Mouse (Mus musculus) mouse embryonic stem cell (cell line): ENCODE results near the gene Slc13a5.

ENCODE experiments used
- in situ Hi-C, 2 experiments: fragments of 300-500 bp; cut with MboI; formaldehyde crosslinking; loops; 1 replicate in 1 of 2; 3 replicates in 1 of 2; pipeline ENCODE4 v1.14.3; 2019 to 2020; ENCODE audit warnings: low sequenced_read_pairs in 2 of 2, low pct_unique_long_range_greater_than_20kb in 1 of 2, mixed read lengths in 1 of 2; ENCODE audit not compliant: unreplicated experiment in 1 of 2

The Slc13a5 gene

GRCm38 (mm10) chr11:72271761-72272160 lies 4.7 kb upstream of the Slc13a5 start:
- in situ Hi-C loops: no loop called here

- in situ Hi-C loops: no loop called here
These were observed 639 bp downstream of the Slc13a5 start for GRCm38 (mm10) chr11:72266207-72266959.

- in situ Hi-C loops: no loop called here
These were observed 1.5 kb downstream of the Slc13a5 start for GRCm38 (mm10) chr11:72265483-72265882.

DNA sequence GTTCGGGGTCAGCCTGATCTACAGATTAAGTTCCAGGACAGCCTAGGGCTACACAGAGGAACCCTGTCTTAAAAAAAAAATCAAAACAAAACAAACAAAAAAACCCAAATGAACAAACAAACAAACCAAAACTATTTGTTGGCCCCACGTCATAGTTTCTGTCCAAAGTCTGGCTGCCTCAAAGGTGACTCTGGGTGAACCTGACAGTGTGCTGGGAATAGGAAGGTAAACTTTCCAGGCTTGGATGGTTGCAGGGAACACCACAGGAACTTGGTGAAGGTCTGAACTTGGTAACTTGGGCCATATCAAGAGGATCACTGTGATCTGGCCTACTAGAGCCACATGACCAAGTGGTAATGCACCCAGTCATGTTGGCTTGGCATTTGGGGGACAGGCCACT lies 10.6 kb downstream of the Slc13a5 start:
- in situ Hi-C loops: no loop called here

DNA sequence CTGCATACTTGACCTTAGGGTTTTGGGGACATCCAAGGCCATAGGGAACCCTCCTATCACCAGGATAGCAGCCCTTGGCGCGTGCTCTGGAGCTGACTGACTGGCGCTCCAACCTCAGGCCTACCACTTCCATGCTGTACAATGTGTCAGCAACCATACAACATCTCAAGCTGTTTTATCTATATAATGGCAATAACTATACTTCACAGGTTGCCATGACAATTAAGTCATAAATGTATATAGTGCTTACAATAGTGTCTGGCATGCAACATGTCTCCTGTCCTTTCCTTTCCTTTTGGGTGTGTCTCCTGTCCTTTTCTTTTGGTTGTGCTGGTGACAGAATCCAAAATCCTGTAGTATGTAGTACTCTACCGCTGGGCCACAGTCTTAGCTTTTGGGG lies 11.4 kb downstream of the Slc13a5 start:
- in situ Hi-C loops: no loop called here

GRCm38 (mm10) chr11:72245196-72245753 lies 21.7 kb downstream of the Slc13a5 start:
- in situ Hi-C loops: no loop called here

GRCm38 (mm10) chr11:72240062-72240860 lies 26.8 kb downstream of the Slc13a5 start:
- in situ Hi-C loops: no loop called here

GRCm38 (mm10) chr11:72234013-72234412 lies 33.0 kb downstream of the Slc13a5 start:
- in situ Hi-C loops: loop anchor here in 1 of 2 experiments (5.0 kb wide), 2 partner anchors 88 to 208 kb away; partner anchors contain the start of gene Mybbp1a

- in situ Hi-C loops: loop anchor here in 1 of 2 experiments (5.0 kb wide), 2 partner anchors 89 to 209 kb away; partner anchors contain the start of gene Mybbp1a
These were observed 34.0 kb downstream of the Slc13a5 start for GRCm38 (mm10) chr11:72232991-72233390.

GRCm38 (mm10) chr11:72232068-72232467 lies 35.0 kb downstream of the Slc13a5 start:
- in situ Hi-C loops: loop anchor here in 1 of 2 experiments (5.0 kb wide), 2 partner anchors 90 to 210 kb away; partner anchors contain the start of gene Mybbp1a

GRCm38 (mm10) chr11:72228513-72228912 lies 38.5 kb downstream of the Slc13a5 start:
- in situ Hi-C loops: loop anchor here in 1 of 2 experiments (10.0 kb wide), 1 partner anchor 116 kb away; no protein-coding TSS in a partner anchor

DNA sequence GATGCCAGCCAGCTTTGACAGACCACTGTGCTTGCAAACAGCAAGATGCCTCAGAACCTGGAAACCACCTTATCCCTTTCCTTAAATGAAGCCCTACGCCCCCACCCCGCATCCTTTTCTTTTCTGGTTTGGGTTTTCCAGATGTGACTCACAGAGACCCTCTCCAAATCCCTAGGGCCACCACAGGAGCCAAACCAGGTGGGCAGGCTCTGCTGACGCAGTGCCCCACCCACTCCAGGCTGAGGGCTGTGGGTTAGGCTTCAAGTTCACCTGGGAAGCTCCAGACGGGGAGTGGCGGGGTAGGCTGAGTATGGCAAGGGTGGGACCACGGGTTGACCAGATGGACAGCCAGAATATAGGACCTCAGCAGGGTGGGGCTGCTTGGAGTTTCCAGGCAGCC lies 40.1 kb downstream of the Slc13a5 start:
- in situ Hi-C loops: loop anchor here in 1 of 2 experiments (10.0 kb wide), 1 partner anchor 118 kb away; no protein-coding TSS in a partner anchor

GRCm38 (mm10) chr11:72226020-72226791 lies 40.8 kb downstream of the Slc13a5 start:
- in situ Hi-C loops: loop anchor here in 1 of 2 experiments (10.0 kb wide), 1 partner anchor 119 kb away; no protein-coding TSS in a partner anchor

- in situ Hi-C loops: loop anchor here in 1 of 2 experiments (10.0 kb wide), 1 partner anchor 120 kb away; no protein-coding TSS in a partner anchor
These were observed 42.2 kb downstream of the Slc13a5 start for GRCm38 (mm10) chr11:72224865-72225264.

DNA sequence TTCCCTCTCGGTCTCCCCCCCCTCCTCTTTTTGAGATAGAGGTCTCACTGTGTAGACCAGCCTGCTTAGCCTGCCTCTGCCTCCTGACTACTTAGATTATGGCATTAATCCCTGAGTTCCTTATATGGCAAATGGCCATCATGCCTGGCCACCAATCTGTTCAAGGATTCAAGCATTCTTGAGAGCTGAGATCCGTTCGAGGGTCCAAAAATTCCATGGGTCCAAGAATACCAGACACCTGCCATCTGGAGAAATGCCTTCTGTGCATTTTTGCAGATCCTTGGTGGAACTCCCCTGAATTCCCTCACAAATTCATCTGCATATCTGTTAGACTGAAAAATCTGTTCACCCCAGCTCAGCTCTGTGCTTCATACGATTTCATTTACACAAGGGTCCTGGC lies 43.6 kb downstream of the Slc13a5 start:
- in situ Hi-C loops: loop anchor here in 1 of 2 experiments (10.0 kb wide), 1 partner anchor 121 kb away; no protein-coding TSS in a partner anchor

- in situ Hi-C loops: loop anchor here in 1 of 2 experiments (10.0 kb wide), 1 partner anchor 124 kb away; no protein-coding TSS in a partner anchor
These were observed 45.7 kb downstream of the Slc13a5 start for GRCm38 (mm10) chr11:72221278-72221677.

DNA sequence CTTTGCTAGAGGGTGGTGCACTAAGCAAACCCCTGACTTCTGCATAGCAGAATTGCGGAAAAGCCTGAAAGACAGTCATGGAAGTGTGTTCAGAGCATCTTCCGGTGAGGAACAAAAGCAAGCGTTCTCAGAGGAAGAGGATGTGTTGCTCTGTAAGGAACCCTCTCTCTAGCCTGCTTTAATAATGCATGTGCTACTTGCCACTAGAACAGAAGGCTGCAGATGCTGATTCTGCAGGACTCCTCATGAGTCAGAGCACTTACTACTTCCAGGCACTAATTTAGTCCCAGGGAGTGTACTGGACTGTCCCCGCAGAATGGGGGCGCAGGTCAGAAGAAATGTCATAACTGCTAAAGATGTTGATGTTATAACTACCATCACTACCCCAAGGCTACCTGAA lies 49.9 kb downstream of the Slc13a5 start:
- in situ Hi-C loops: loop anchor here in 1 of 2 experiments (5.0 to 10.0 kb wide), 2 partner anchors 100 to 208 kb away; no protein-coding TSS in a partner anchor

DNA sequence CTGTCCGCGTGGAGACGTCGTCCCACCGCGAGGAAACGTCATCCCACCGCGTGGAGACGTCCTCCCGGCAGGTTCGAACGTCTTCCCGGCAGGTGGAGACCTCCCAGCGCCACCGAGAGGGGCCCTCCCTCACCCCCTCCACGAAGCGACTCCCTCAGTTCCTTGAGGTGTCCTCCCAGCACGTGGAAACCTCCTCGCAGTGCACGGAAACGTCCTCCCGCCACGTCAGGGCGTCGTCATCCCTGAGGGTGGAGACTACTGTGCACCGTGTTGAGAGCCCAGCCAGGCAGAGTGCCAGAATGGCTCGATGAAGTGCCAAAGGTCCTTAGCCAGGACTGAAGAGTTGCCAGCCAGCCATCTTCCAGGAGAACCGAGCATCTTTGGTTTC lies 51.6 kb downstream of the Slc13a5 start, which contains the start of gene Med31:
TSS of gene Med31 (minus strand) at position 183 of the 388 bp plus-strand sequence.
- in situ Hi-C loops: loop anchor here in 1 of 2 experiments (5.0 to 10.0 kb wide), 2 partner anchors 102 to 209 kb away; no protein-coding TSS in a partner anchor
